Mouse (Mus musculus) embryonic facial prominence, embryonic 11.5 days (tissue): ENCODE measurements around the gene Rnd2. TPM values are rescaled to one million over a fixed set of nuclear protein-coding genes. Genes with fewer than 3 reads are reported as not detected.

Experiments used
- microRNA-seq: library from miRNA; unstranded; fragments of <30 nt; microRNA quantifications from one replicate; pipeline ENCODE4, GENCODE M21; 2016; ENCODE audit warnings: borderline number of aligned reads
- polyA plus RNA-seq: library from polyadenylated mRNA; unstranded; fragments of >200 nt; fragmentation: Nextera tagmentation; extraction: Ambion mirVana; gene quantifications from 2 replicates; pipeline ENCODE4 v1.2.1, GENCODE M21; 2014

Rnd2 gene
- polyA plus RNA-seq, 1 experiment from 2014 or later, result 9.4 TPM

Small RNA genes lying within 50 kb of the gene (microRNA-seq; reads per million reads assigned to microRNA genes)
- not detected for gene Mir6929

Other genes starting within 250 kb of the Rnd2 start
- gene Ezh1, start 238.5 kb upstream of the Rnd2 start, polyA plus RNA-seq, result 11.6 and 12.4 TPM in 2 replicates
- gene Ramp2, start 219.0 kb upstream of the Rnd2 start, polyA plus RNA-seq, result 64.8 and 69.3 TPM in 2 replicates
- 114 and 117 TPM in 2 replicates for gene Vps25, start 211.3 kb upstream of the Rnd2 start, polyA plus RNA-seq
- 2.4 and 3.5 TPM in 2 replicates for gene Wnk4, start 204.4 kb upstream of the Rnd2 start, polyA plus RNA-seq
- gene Cntd1, start 186.0 kb upstream of the Rnd2 start, polyA plus RNA-seq, result 1.6 and 1.8 TPM in 2 replicates
- 193 and 212 TPM in 2 replicates for gene Coa3, start 185.9 kb upstream of the Rnd2 start, polyA plus RNA-seq
- gene Becn1, start 162.7 kb upstream of the Rnd2 start, polyA plus RNA-seq, result 158 and 160 TPM in 2 replicates
- 150 and 154 TPM in 2 replicates for gene Psme3, start 148.8 kb upstream of the Rnd2 start, polyA plus RNA-seq
- 1.2 TPM in 2 replicates for gene Aoc2, start 139.9 kb upstream of the Rnd2 start, polyA plus RNA-seq
- gene Aoc3, start 134.4 kb upstream of the Rnd2 start, polyA plus RNA-seq, result 0.04 TPM in 1 of 2 replicates, not detected in the other
- not detected in 2 replicates for gene G6pc, start 97.4 kb upstream of the Rnd2 start, polyA plus RNA-seq
- gene Aarsd1, start 47.4 kb upstream of the Rnd2 start, polyA plus RNA-seq, result 89.6 and 90.9 TPM in 2 replicates
- 10.1 and 12.8 TPM in 2 replicates for gene Gm27029, start 40.2 kb upstream of the Rnd2 start, polyA plus RNA-seq
- 10.4 and 11.8 TPM in 2 replicates for gene Rundc1, start 39.9 kb upstream of the Rnd2 start, polyA plus RNA-seq
- gene Ptges3l, start 39.7 kb upstream of the Rnd2 start, polyA plus RNA-seq, result 3.5 and 3.9 TPM in 2 replicates
- gene Rpl27, start 22.7 kb upstream of the Rnd2 start, polyA plus RNA-seq, result 432 and 435 TPM in 2 replicates
- gene Ifi35, start 16.6 kb upstream of the Rnd2 start, polyA plus RNA-seq, result 2.4 and 2.7 TPM in 2 replicates
- gene Vat1, start 1.2 kb downstream of the Rnd2 start, polyA plus RNA-seq, result 20.9 and 24.6 TPM in 2 replicates
- 21.4 and 24.7 TPM in 2 replicates for gene Brca1, start 87.0 kb downstream of the Rnd2 start, polyA plus RNA-seq
- gene Nbr1, start 87.2 kb downstream of the Rnd2 start, polyA plus RNA-seq, result 69.2 and 74.1 TPM in 2 replicates
- 2.0 and 2.4 TPM in 2 replicates for gene Tmem106a, start 117.2 kb downstream of the Rnd2 start, polyA plus RNA-seq
- gene Gm11634, start 134.3 kb downstream of the Rnd2 start, polyA plus RNA-seq, result not detected in 2 replicates
- gene Rdm1, start 162.2 kb downstream of the Rnd2 start, polyA plus RNA-seq, result 37.3 and 43.0 TPM in 2 replicates
- gene Arl4d, start 200.5 kb downstream of the Rnd2 start, polyA plus RNA-seq, result 2.8 and 4.3 TPM in 2 replicates